In the genomic region with DNA sequence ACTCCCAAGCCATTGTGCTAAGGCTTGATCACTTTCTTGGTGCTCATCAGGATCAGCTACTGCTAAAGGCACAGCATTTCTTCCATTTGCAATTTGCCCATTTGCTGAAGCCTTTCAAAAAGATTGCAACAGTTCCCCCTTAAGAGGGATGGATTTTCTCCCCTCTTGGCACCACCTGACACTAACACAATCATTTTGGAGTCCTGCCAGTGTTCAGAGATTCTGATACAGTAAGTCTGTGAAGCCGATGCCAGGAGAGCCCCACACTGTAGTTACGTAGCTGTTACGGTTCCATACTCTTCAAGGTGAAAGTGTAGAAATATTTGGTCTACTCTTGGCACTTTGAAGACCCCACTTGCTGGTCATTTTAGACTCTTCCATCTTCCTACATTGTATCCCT, we compare ENCODE assay signal across 11 mouse cellular contexts.
"Had no signal": no experiment of that assay in that cellular context is flagged by ENCODE, and none has a peak within 500 bp of the region (broad histone marks: within the 10 kb centered on the region; RNA-seq: fewer than 3 reads in every experiment).

No protein-coding gene starts in this region.

- H3K36me3 ChIP-seq: limb, embryonic 15.5 days; liver, embryonic 12.5 days; midbrain, embryonic 12.5 days; neural tube, embryonic 15.5 days had no signal

- H3K9me3 ChIP-seq: limb, embryonic 15.5 days; liver, embryonic 12.5 days; midbrain, embryonic 12.5 days; neural tube, embryonic 15.5 days had no signal

- ATAC-seq: liver, embryonic 12.5 days had no signal

- H3K4me2 ChIP-seq: limb, embryonic 15.5 days; liver, embryonic 12.5 days; midbrain, embryonic 12.5 days; neural tube, embryonic 15.5 days had no signal

- DNase-seq: kidney, postnatal 36 days; layer of hippocampus, adult 9-11 months; layer of hippocampus, postnatal 36 days; right cerebral cortex, adult 18-20 months; right cerebral cortex, postnatal 25 days; thymus, postnatal 36 days had no signal

- H3K9ac ChIP-seq: limb, embryonic 15.5 days; liver, embryonic 12.5 days; midbrain, embryonic 12.5 days; neural tube, embryonic 15.5 days had no signal

- H3K27ac ChIP-seq: limb, embryonic 15.5 days; liver, embryonic 12.5 days; midbrain, embryonic 12.5 days; neural tube, embryonic 15.5 days had no signal

- H3K27me3 ChIP-seq: limb, embryonic 15.5 days; liver, embryonic 12.5 days; midbrain, embryonic 12.5 days; neural tube, embryonic 15.5 days had no signal

- H3K4me3 ChIP-seq: limb, embryonic 15.5 days; liver, embryonic 12.5 days; midbrain, embryonic 12.5 days; myocyte; neural tube, embryonic 15.5 days had no signal

- H3K4me1 ChIP-seq: limb, embryonic 15.5 days; liver, embryonic 12.5 days had no signal
